Mouse (Mus musculus) thymus, adult 2 months (tissue): ENCODE measurements around the gene Gm11444.

Experiments used
- CTCF ChIP-seq: fragments of 200-500 bp; IDR thresholded peaks from 2 replicates; pipeline ENCODE4 v1.5.1; 2012; ENCODE audit warnings: mild to moderate bottlenecking, control low read depth, low read length, moderate library complexity, borderline replicate concordance; ENCODE audit not compliant: control insufficient read depth, poor library complexity, insufficient read depth; ENCODE audit errors: extremely low read depth
- POLR2A ChIP-seq: fragments of 200-500 bp; IDR thresholded peaks from 2 replicates; pipeline ENCODE4 v1.6.1; 2012; ENCODE audit warnings: mild to moderate bottlenecking, low read length, control low read depth, moderate library complexity; ENCODE audit not compliant: control insufficient read depth, poor library complexity, insufficient read depth; ENCODE audit errors: extremely low read depth

- TF ChIP-seq CTCF (no peak), POLR2A (no peak)
Observed at GRCm38 (mm10) chr11:85821659-85822058, 28.5 kb downstream of the Gm11444 start.
